Mouse (Mus musculus) cerebellum, postnatal 25 days (tissue): Measurements from ENCODE around the gene Notch4.

Source experiments
- DNase-seq, 2 experiments: peaks; one replicate each; pipeline ENCODE4 v3.0.0; 2021; ENCODE audit warnings: mixed read lengths in 2 of 2

The Notch4 gene

GRCm38 (mm10) chr17:34597566-34598095 is 33.6 kb downstream of the Notch4 start, which contains the start of gene Ager:
Gene Ager, plus strand, starts transcription at chr17:34597862.
- DNase-seq = no peak

GRCm38 (mm10) chr17:34599891-34600290 is 35.8 kb downstream of the Notch4 start:
- DNase-seq = no peak

GRCm38 (mm10) chr17:34601796-34602195 is 37.7 kb downstream of the Notch4 start:
- no peak for DNase-seq

DNA sequence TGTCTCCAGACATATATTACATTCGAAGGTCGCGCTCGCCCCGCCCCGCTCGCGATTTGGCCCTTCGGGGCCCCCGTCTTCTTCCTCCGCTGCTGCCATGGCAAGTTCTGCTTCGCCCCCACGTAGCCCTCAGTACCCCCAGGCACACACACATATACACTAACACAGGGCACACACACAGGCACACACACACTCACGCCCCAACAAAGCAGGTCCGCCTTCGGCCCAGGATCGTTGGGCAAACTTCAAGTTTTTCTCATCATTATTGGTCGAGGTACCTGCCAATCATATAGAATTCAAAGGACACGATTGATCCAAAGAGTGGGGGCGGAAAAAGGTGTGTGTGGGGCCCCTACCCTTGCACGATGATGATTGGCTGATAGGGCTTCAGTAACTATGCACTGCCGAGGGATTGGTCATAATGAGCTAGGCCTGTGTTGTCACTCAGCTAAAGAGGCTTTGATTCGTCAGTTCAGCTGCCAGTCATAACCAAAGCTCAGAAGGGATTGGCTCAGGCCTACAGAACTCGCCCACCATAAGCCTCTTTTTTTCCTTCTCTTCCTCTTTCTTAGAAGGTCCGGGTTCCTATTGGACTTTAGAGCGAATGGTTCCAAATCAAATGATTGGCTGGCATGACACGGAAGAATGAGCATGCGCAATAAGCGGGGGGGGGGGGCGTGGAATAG is 39.5 kb downstream of the Notch4 start, which contains the start of gene Rnf5:
Gene Rnf5, minus strand, starts transcription at position 316 of the 686 bp plus-strand sequence.
- peak; percentile 96 to 99 for DNase-seq

GRCm38 (mm10) chr17:34604061-34604508 is 40.0 kb downstream of the Notch4 start, which contains the start of gene Agpat1:
Gene Agpat1, plus strand, starts transcription at chr17:34604262.
- peak; percentile 96 to 99 for DNase-seq

GRCm38 (mm10) chr17:34604511-34605237 is 40.6 kb downstream of the Notch4 start:
- DNase-seq = no peak

DNA sequence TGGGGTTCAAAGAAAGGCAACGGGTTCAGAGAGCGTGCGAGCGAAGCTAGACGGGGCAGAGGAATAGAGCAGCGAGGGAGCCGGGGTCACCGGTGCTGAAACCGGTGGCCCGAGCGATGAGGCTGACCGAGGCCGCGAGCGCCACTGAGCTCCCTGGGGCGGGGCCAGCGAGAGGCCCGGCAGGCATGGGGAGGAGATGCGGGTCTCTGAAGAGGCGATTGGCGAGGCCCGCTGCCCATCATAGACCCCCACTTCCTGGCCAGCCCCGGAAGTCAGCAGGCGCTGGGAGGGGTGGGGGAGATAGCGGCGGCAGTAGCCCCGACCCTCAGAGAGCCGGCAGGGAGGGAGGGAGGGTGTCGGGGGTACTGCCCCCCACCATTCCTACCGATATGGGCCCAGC is 41.5 kb downstream of the Notch4 start:
- DNase-seq = peak; percentile 97 to 99

GRCm38 (mm10) chr17:34606186-34607039 is 42.3 kb downstream of the Notch4 start:
- DNase-seq = peak in 1 of 2 experiments; percentile 39

DNA sequence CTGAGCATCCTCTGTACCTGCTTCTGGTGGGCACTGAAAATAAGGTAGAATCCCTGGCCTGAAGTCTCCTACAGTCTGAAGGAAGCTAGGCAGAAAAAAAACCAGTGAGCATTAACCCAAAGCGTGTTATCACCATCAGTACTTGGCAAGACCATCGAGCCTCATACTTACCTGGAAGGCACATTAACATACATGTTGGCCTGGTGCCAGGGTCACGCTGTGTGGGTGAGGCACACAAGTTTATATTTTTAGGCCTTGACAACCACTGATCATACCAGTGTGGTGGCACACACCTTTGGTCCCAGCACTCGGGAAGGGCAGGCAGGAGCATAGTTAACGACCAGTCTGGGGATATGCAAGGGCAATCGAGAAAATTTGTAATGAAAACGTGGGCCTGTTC is 43.9 kb downstream of the Notch4 start:
- peak; percentile 42 to 71 for DNase-seq

DNA sequence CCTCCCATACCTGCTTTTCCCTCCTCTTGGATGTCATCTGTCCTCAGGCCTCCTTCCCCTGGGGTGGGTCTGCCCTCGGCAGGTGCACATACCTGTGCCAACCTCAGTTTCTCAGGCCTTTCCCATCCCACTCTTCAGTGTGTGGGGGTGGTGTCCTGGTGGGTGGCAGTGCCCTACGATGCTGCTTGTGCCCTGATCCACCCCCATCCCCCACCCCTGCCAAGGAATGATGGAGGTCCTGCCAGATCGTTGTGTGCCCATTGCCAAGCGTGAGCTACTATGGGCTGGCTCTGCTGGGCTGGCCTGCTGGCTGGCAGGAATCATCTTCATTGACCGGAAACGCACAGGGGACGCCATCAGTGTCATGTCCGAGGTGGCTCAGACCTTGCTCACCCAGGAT is 47.0 kb downstream of the Notch4 start:
- peak in 1 of 2 experiments; percentile 35 for DNase-seq

GRCm38 (mm10) chr17:34613054-34613645 is 49.1 kb downstream of the Notch4 start:
- no peak for DNase-seq

- no peak for DNase-seq
Observed at GRCm38 (mm10) chr17:34613830-34614229, 49.8 kb downstream of the Notch4 start.

DNA sequence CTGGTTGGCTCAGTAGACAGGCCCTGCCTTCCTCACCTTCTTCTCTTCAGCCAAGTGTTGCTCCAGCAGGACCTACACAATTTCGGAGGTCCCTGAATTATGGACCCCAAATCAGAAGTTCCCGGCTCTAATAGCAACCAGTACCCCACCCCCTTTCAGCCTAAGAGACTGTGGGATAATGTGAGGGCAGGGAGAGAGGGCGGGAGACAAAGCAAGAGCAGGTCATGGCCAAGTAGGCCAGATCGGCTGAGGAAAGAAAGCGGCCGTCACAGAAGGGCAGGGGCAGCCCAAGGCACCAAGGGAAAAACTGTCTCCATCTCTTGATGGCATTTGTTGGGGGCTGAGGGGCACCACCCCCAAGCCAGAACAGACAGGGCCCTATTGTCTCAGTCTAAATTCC is 51.8 kb downstream of the Notch4 start, which contains the start of gene Egfl8:
Gene Egfl8, minus strand, starts transcription at position 101 of the 400 bp plus-strand sequence.
- DNase-seq = no peak

- peak; percentile 72 to 85 for DNase-seq
Observed at GRCm38 (mm10) chr17:34618999-34619398, 54.9 kb downstream of the Notch4 start.

DNA sequence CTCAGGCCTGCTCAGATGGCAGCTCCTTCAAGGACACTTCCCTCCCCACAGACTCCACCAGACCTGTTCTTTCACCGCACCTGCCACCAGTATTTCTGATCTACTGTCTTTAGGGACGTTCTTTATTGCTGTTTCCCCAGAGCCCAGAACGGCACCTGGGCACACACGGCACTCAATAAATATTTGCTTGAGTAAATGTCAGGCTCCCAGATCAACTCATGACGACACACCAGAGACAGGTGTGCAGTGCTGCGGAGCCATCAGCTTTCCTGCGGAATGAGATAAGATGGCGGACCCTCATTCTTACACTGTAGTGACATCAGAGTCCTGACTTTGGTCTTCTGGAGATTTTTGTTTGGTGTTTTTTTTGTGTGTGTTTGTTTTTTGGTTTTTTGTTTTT is 56.9 kb downstream of the Notch4 start:
- no peak for DNase-seq

DNA sequence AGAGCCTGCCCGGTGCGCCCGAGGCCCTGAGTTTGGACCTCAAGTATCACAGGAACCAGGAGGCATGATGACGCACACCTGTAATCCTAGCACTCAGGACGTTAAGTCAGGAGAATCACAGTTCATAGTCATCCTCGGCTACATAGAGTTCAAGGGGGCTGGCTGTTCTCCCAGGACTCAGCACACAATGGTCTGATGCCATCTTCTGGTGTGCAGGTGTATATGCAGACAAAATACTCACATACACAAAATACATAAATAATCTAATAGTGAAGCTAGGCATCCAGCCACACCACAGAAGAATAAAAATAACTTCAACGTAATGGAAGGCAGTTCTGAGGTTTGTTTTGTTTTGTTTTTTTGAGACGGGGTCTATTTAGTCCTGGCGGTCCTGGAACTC is 59.1 kb downstream of the Notch4 start:
- no peak for DNase-seq

DNA sequence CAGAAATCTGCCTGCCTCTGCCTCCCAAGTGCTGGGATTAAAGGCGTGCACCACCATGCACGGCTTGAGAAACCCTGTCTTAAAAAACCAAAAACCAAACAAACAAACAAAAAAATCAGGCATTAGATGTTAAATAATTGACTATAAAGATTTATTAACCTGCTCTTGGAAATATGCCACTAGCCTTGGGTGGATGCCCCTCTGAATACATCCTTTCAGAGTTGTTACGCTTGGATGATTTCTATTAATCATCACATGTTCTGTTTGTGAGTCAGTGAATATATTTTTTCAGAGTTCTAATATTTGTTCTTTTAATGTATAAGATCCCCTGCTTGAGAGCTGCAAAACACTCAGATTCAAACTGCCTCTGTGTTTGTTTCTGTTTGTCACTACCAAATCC is 60.9 kb downstream of the Notch4 start:
- DNase-seq = no peak

- DNase-seq = no peak
Observed at GRCm38 (mm10) chr17:34626062-34626772, 62.1 kb downstream of the Notch4 start.

GRCm38 (mm10) chr17:34626773-34627092 is 62.7 kb downstream of the Notch4 start:
- no peak for DNase-seq

DNA sequence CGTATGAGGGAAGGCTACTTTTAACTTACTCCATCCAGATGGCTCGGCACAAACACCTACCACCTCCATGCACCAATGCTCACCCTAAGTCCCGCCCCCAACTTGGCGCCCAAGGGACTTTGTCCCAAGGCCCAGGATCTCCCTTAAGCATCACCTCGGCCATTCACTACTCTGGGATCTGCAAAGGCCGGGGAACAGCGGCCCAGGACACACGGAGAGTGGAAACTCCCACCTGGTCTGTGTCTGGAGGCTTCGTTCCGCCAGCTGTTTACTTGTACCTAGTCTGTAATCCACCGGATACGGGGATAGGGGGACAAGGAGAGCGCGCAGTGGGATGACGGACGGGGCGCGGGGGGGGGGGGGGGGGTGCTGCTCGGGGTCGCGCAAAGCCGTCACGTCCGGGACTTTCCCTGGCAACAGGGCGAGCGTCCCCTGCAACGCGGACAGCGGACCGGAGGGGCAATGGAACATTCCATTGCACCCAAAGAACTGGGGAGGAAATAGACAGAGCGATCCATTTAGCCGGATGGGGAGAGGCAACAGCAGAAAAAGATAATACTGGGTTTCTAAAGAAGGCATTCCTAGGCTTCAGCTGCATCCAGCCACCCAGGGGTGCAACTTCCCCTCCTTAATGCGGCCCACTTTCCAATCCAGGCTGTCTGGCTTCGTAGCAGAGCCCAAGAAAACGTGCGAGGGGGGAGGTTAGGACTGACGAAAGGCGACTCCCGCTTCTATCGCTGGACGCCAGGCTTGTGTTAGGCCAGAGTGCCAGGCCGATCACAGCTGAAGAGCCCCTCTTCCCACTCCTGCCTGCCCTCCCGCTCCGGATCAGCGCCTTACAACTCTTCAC is 63.2 kb downstream of the Notch4 start:
- peak; percentile 87 to 92 for DNase-seq
